Comparison of ENCODE assay signal across 9 mouse cellular contexts in the genomic region with DNA sequence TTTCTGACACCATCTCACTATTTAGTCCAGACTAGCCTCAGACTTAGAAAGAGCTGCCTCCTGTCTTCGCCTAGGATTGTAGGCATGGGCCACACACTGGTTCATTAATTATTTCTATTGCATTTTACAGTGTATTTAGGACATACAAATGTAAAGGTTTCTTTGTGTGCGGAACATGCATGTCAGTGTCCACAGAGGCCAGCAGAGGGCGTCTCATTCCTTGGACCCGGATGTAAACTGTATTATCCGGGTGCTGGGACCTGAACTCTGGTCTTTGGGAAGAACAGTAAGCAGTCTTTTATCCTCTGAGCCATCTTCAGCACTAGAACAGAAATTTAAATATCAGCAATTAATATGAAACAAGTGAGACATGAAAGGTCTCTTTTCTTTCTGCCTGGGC. TPM values are rescaled to one million over a fixed set of nuclear protein-coding genes. Genes with fewer than 3 reads are reported as not detected.
DNase-seq lines count a peak whose midpoint lies in the region; ATAC-seq and TF ChIP-seq lines count a peak whose summit lies in the region.
"Had no signal": no experiment of that assay in that cellular context is flagged by ENCODE, and none has a peak within 500 bp of the region (broad histone marks: within the 10 kb centered on the region; RNA-seq: fewer than 3 reads in every experiment).

No protein-coding gene starts in this region.

- no peak overlapping the region for H3K27ac ChIP-seq in hindbrain, embryonic 10.5 days
- H3K27ac ChIP-seq in hindbrain, embryonic 11.5 days (ENCODE audit: low read depth, low read length) = no peak overlapping the region
- no peak overlapping the region for H3K27ac ChIP-seq in CH12.LX (ENCODE audit: insufficient read depth, low read depth)
- no peak overlapping the region for H3K27ac ChIP-seq in embryonic facial prominence, embryonic 15.5 days (replicated peaks)
- no peak overlapping the region for H3K27ac ChIP-seq in liver, embryonic 14.5 days

- WGBS in hindbrain, embryonic 10.5 days = 83% methylated on average over 5 of the region's 5 CpGs
- WGBS in hindbrain, embryonic 11.5 days = 77% methylated on average over 5 of the region's 5 CpGs
- WGBS in embryonic facial prominence, embryonic 15.5 days = 83% methylated on average over 5 of the region's 5 CpGs
- 56% methylated on average over 5 of the region's 5 CpGs for WGBS in liver, embryonic 14.5 days (ENCODE audit: insufficient replicate concordance)

- TF ChIP-seq RAD21 in CH12.LX (IDR thresholded peaks at IDR 0.05; ENCODE audit: low read depth, low read length) = no peak; the same call in 1 of the 2 replicates

- peaks cover 27% of the 10 kb centered on the region for H3K4me1 ChIP-seq in hindbrain, embryonic 10.5 days (replicated peaks)
- 0 out of 2 replicates have a peak, but pooled peaks cover 3% of the 10 kb centered on the region for H3K4me1 ChIP-seq in hindbrain, embryonic 11.5 days (replicated peaks; ENCODE audit: control insufficient read depth, insufficient read depth, low read length)
- H3K4me1 ChIP-seq in CH12.LX (ENCODE audit: control insufficient read depth in 1 of 2, insufficient read depth in 2 of 2) = peaks cover 5 to 44% of the 10 kb centered on the region in 2 experiments; a peak in 3 of 4 replicates
- peaks cover 22% of the 10 kb centered on the region for H3K4me1 ChIP-seq in embryonic facial prominence, embryonic 15.5 days
- H3K4me1 ChIP-seq in liver, embryonic 14.5 days (replicated peaks; ENCODE audit: control insufficient read depth in 2 of 2, insufficient read depth in 2 of 2, low read length in 1 of 2) = peaks cover 16 to 23% of the 10 kb centered on the region in 2 experiments

- peak overlapping the region; percentile 93 for H3K4me3 ChIP-seq in hindbrain, embryonic 10.5 days
- no peak overlapping the region for H3K4me3 ChIP-seq in hindbrain, embryonic 11.5 days (ENCODE audit: low read depth, low read length)
- H3K4me3 ChIP-seq in CH12.LX (replicated peaks in 1 of 3; ENCODE audit: low read depth in 2 of 3, low read length in 2 of 3, poor library complexity in 1 of 3) = peak overlapping the region in 1 of 3 experiments; percentile 21
- 0 out of 2 replicates have a peak overlapping the region, but pooled peaks have one; percentile 85 for H3K4me3 ChIP-seq in embryonic facial prominence, embryonic 15.5 days (replicated peaks)
- no peak overlapping the region for H3K4me3 ChIP-seq in liver, embryonic 14.5 days (ENCODE audit: insufficient read depth in 1 of 2, low read depth in 2 of 2, low read length in 2 of 2)

- no peak overlapping the region for H3K9ac ChIP-seq in hindbrain, embryonic 11.5 days (ENCODE audit: low read depth, low read length)
- no peak overlapping the region for H3K9ac ChIP-seq in CH12.LX (ENCODE audit: insufficient read depth, low read depth)
- H3K9ac ChIP-seq in embryonic facial prominence, embryonic 15.5 days = no peak overlapping the region
- no peak overlapping the region for H3K9ac ChIP-seq in liver, embryonic 14.5 days (replicated peaks)

- peaks cover 68% of the 10 kb centered on the region for H3K79me2 ChIP-seq in CH12.LX (replicated peaks; ENCODE audit: control insufficient read depth, extremely low read depth, insufficient read depth, poor library complexity, severe bottlenecking)

- in situ Hi-C loops in CH12.LX (cut with MboI; ENCODE audit: low pct_ligation_motif_present, low pct_unique_long_range_greater_than_20kb, low sequenced_read_pairs) = no loop called here

- DNase-seq in hindbrain, embryonic 10.5 days (ENCODE audit: low spot score) = no peak
- DNase-seq in hindbrain, embryonic 11.5 days (ENCODE audit: low spot score) = no peak
- no peak for DNase-seq in CH12.LX (ENCODE audit: extremely low read depth)
- DNase-seq in liver, embryonic 14.5 days (ENCODE audit: low read depth in 3 of 3, low spot score in 3 of 3) = no peak
- DNase-seq in urinary bladder, postnatal 4 days (ENCODE audit: low spot score in 2 of 2) = no peak
- no peak for DNase-seq in layer of hippocampus, adult 9-10 months (ENCODE audit: low spot score)
- DNase-seq in spleen, postnatal 36 days (ENCODE audit: low spot score in 2 of 2) = no peak
- DNase-seq: thymus, postnatal 14 days had no signal

- no peak for TF ChIP-seq POLR2A in CH12.LX (IDR thresholded peaks at IDR 0.05; ENCODE audit: low read depth, low read length)

- no peak for TF ChIP-seq EP300 in CH12.LX (IDR thresholded peaks at IDR 0.05; ENCODE audit: low read length)
- TF ChIP-seq EP300 in liver, embryonic 14.5 days (IDR thresholded peaks at IDR 0.05; ENCODE audit: low read depth) = no peak

- no peaks in the 10 kb centered on the region for H3K9me3 ChIP-seq in hindbrain, embryonic 10.5 days
- no peaks in the 10 kb centered on the region for H3K9me3 ChIP-seq in hindbrain, embryonic 11.5 days (ENCODE audit: control insufficient read depth, low read length)
- H3K9me3 ChIP-seq in CH12.LX (replicated peaks; ENCODE audit: low read length) = no peaks in the 10 kb centered on the region
- H3K9me3 ChIP-seq in embryonic facial prominence, embryonic 15.5 days (replicated peaks) = no peaks in the 10 kb centered on the region
- no peaks in the 10 kb centered on the region for H3K9me3 ChIP-seq in liver, embryonic 14.5 days (ENCODE audit: control insufficient read depth, low read length)

- dilution Hi-C loops in CH12.LX (cut with MboI; ENCODE audit: extremely low pct_ligation_motif_present, extremely low pct_unique_long_range_greater_than_20kb, low sequenced_read_pairs) = no loop called here

- no peaks in the 10 kb centered on the region for H3K27me3 ChIP-seq in hindbrain, embryonic 10.5 days (ENCODE audit: insufficient read depth, poor library complexity, severe bottlenecking)
- H3K27me3 ChIP-seq in hindbrain, embryonic 11.5 days (ENCODE audit: control insufficient read depth, insufficient read depth, low read length) = no peaks in the 10 kb centered on the region
- H3K27me3 ChIP-seq in CH12.LX (replicated peaks) = no peaks in the 10 kb centered on the region
- H3K27me3 ChIP-seq in embryonic facial prominence, embryonic 15.5 days = no peaks in the 10 kb centered on the region
- H3K27me3 ChIP-seq in liver, embryonic 14.5 days (ENCODE audit: control insufficient read depth, insufficient read depth, low read length) = no peaks in the 10 kb centered on the region

- peak; percentile 43 to 63; a peak in 3 of 4 replicates for TF ChIP-seq CTCF in CH12.LX (conservative IDR thresholded peaks at IDR 0.05 in 1 of 2, IDR thresholded peaks at IDR 0.05 in 1 of 2; ENCODE audit: low read depth in 2 of 2, low read length in 2 of 2)
- TF ChIP-seq CTCF in liver, embryonic 14.5 days (IDR thresholded peaks at IDR 0.05; ENCODE audit: low read depth) = peak; percentile 70

- ATAC-seq in hindbrain, embryonic 11.5 days (ENCODE audit: low FRiP score) = no peak
- ATAC-seq in embryonic facial prominence, embryonic 15.5 days (ENCODE audit: insufficient number of reproducible peaks, low FRiP score, low TSS enrichment, low read depth) = no peak
- no peak for ATAC-seq in liver, embryonic 14.5 days (ENCODE audit: insufficient read depth)

- H3K36me3 ChIP-seq in hindbrain, embryonic 10.5 days = peaks cover 60% of the 10 kb centered on the region
- no peaks in the 10 kb centered on the region for H3K36me3 ChIP-seq in hindbrain, embryonic 11.5 days (ENCODE audit: control insufficient read depth, insufficient read depth, low read length)
- peaks cover 14 to 36% of the 10 kb centered on the region in 2 experiments for H3K36me3 ChIP-seq in CH12.LX (replicated peaks in 1 of 2; ENCODE audit: control insufficient read depth in 1 of 2, insufficient read depth in 1 of 2, low read length in 1 of 2)
- peaks cover 32% of the 10 kb centered on the region for H3K36me3 ChIP-seq in embryonic facial prominence, embryonic 15.5 days
- H3K36me3 ChIP-seq in liver, embryonic 14.5 days (replicated peaks; ENCODE audit: control insufficient read depth, insufficient read depth, low read depth) = peaks cover 13% of the 10 kb centered on the region

- no peak overlapping the region for H3K4me2 ChIP-seq in hindbrain, embryonic 11.5 days (replicated peaks; ENCODE audit: low read depth, low read length)
- H3K4me2 ChIP-seq in CH12.LX (ENCODE audit: insufficient read depth, low read depth, poor library complexity, severe bottlenecking) = peak overlapping the region; percentile 94
- 0 out of 2 replicates have a peak overlapping the region, but pooled peaks have one; percentile 56 for H3K4me2 ChIP-seq in embryonic facial prominence, embryonic 15.5 days (replicated peaks)
- peak overlapping the region; percentile 99 for H3K4me2 ChIP-seq in liver, embryonic 14.5 days (ENCODE audit: low read depth)

TF ChIP-seq in CH12.LX, 34 proteins besides CTCF, POLR2A, EP300 and RAD21:
- TF ChIP-seq MXI1 (IDR thresholded peaks at IDR 0.05; ENCODE audit: low read depth, low read length) (no peak), ELF1 (IDR thresholded peaks at IDR 0.05; ENCODE audit: low read depth, low read length) (peak; percentile 25; the same call in 1 of the 2 replicates)

RNA-seq across cellular contexts. Expression of a gene that starts 16.5 kb away (rescaled TPM):
- 179 and 194 TPM in 2 replicates for polyA plus RNA-seq in hindbrain, embryonic 10.5 days (2016; fragmentation: Nextera tagmentation; extraction: Ambion mirVana)
- polyA plus RNA-seq in hindbrain, embryonic 11.5 days (2014; fragmentation: Nextera tagmentation; extraction: Ambion mirVana) = 148 and 156 TPM in 2 replicates
- 129 and 142 TPM in 2 replicates for total RNA-seq in CH12.LX (2012; rRNA removed)
- 64.7 and 68.8 TPM in 2 replicates for total RNA-seq in CH12.LX (2014; rRNA removed)
- polyA plus RNA-seq in CH12.LX (2012; ENCODE audit: insufficient read length, low read depth) = 99.3 and 102 TPM in 2 replicates
- polyA plus RNA-seq in embryonic facial prominence, embryonic 15.5 days (2015; fragmentation: Nextera tagmentation; extraction: Ambion mirVana) = 127 and 137 TPM in 2 replicates
- 21.3 and 24.9 TPM in 2 replicates for polyA plus RNA-seq in liver, embryonic 14.5 days (2012; rRNA removed)
- polyA plus RNA-seq in liver, embryonic 14.5 days (2014; fragmentation: Nextera tagmentation; extraction: Ambion mirVana) = 27.4 and 37.1 TPM in 2 replicates

RNA-seq across cellular contexts. Expression of a gene that starts 16.7 kb away (rescaled TPM):
- 180 and 201 TPM in 2 replicates for polyA plus RNA-seq in hindbrain, embryonic 10.5 days (2016; fragmentation: Nextera tagmentation; extraction: Ambion mirVana)
- polyA plus RNA-seq in hindbrain, embryonic 11.5 days (2014; fragmentation: Nextera tagmentation; extraction: Ambion mirVana) = 172 and 253 TPM in 2 replicates
- 41.3 and 44.2 TPM in 2 replicates for total RNA-seq in CH12.LX (2012; rRNA removed)
- 26.8 and 30.4 TPM in 2 replicates for total RNA-seq in CH12.LX (2014; rRNA removed)
- polyA plus RNA-seq in CH12.LX (2012; ENCODE audit: insufficient read length, low read depth) = 89.9 and 97.0 TPM in 2 replicates
- 113 and 119 TPM in 2 replicates for polyA plus RNA-seq in embryonic facial prominence, embryonic 15.5 days (2015; fragmentation: Nextera tagmentation; extraction: Ambion mirVana)
- polyA plus RNA-seq in liver, embryonic 14.5 days (2012; rRNA removed) = 9.8 and 13.5 TPM in 2 replicates
- 31.4 and 35.5 TPM in 2 replicates for polyA plus RNA-seq in liver, embryonic 14.5 days (2014; fragmentation: Nextera tagmentation; extraction: Ambion mirVana)

Comparison
In these comparisons a context has a peak if more than half of its experiments do, and no peak if none do; other contexts are left out.
1. H3K4me3 ChIP-seq: peak in hindbrain, embryonic 10.5 days (single experiment) and embryonic facial prominence, embryonic 15.5 days (single experiment); none in hindbrain, embryonic 11.5 days (single experiment) and liver, embryonic 14.5 days (0 of 2).